Mouse (Mus musculus): ENCODE measurements around the gene Galnt2. TPM values are rescaled to one million over a fixed set of nuclear protein-coding genes. Genes with fewer than 3 reads are reported as not detected.

Gene Galnt2
- polyA plus RNA-seq, 1 experiment, result 11.5 TPM

- no peaks in the 10 kb centered on the region for H3K36me3 ChIP-seq (ENCODE audit: control insufficient read depth, insufficient read depth, low read length, poor library complexity, severe bottlenecking)
- no peaks in the 10 kb centered on the region for H3K4me1 ChIP-seq (ENCODE audit: control insufficient read depth, insufficient read depth, low read length)
- no peaks in the 10 kb centered on the region for H3K9me3 ChIP-seq (replicated peaks; ENCODE audit: control insufficient read depth, insufficient read depth, low read length, poor library complexity, severe bottlenecking)
- no peak overlapping the region for H3K27ac ChIP-seq (ENCODE audit: insufficient read depth, low read length)
- no peak overlapping the region for H3K9ac ChIP-seq (ENCODE audit: low read depth, poor library complexity, severe bottlenecking)
- TF ChIP-seq EP300 (IDR thresholded peaks at IDR 0.05; ENCODE audit: insufficient read depth, low read depth, low read length) (no peak), CTCF (IDR thresholded peaks at IDR 0.05; ENCODE audit: low read depth, low read length) (no peak), POLR2A (IDR thresholded peaks at IDR 0.05; ENCODE audit: insufficient read depth, low read length) (no peak)
- no peak overlapping the region for H3K4me3 ChIP-seq (ENCODE audit: low read depth, low read length)
- no peaks in the 10 kb centered on the region for H3K27me3 ChIP-seq (ENCODE audit: control insufficient read depth, insufficient read depth, low read length, poor library complexity, severe bottlenecking)
These were observed 58.4 kb downstream of the Galnt2 start for GRCm38 (mm10) chr8:124289481-124290050.

GRCm38 (mm10) chr8:124290911-124291691 lies 59.9 kb downstream of the Galnt2 start:
- Histone ChIP-seq H3K27me3 (ENCODE audit: control insufficient read depth, insufficient read depth, low read length, poor library complexity, severe bottlenecking) (no peaks in the 10 kb centered on the region), H3K36me3 (ENCODE audit: control insufficient read depth, insufficient read depth, low read length, poor library complexity, severe bottlenecking) (no peaks in the 10 kb centered on the region), H3K27ac (ENCODE audit: insufficient read depth, low read length) (no peak overlapping the region), H3K4me1 (ENCODE audit: control insufficient read depth, insufficient read depth, low read length) (no peaks in the 10 kb centered on the region), H3K9me3 (replicated peaks; ENCODE audit: control insufficient read depth, insufficient read depth, low read length, poor library complexity, severe bottlenecking) (no peaks in the 10 kb centered on the region), H3K4me3 (ENCODE audit: low read depth, low read length) (no peak overlapping the region), H3K9ac (ENCODE audit: low read depth, poor library complexity, severe bottlenecking) (no peak overlapping the region)
- TF ChIP-seq POLR2A (IDR thresholded peaks at IDR 0.05; ENCODE audit: insufficient read depth, low read length) (no peak), EP300 (IDR thresholded peaks at IDR 0.05; ENCODE audit: insufficient read depth, low read depth, low read length) (no peak), CTCF (IDR thresholded peaks at IDR 0.05; ENCODE audit: low read depth, low read length) (peak; percentile 18)

- H3K9me3 ChIP-seq (replicated peaks; ENCODE audit: control insufficient read depth, insufficient read depth, low read length, poor library complexity, severe bottlenecking), result no peaks in the 10 kb centered on the region
- no peaks in the 10 kb centered on the region for H3K4me1 ChIP-seq (ENCODE audit: control insufficient read depth, insufficient read depth, low read length)
- no peaks in the 10 kb centered on the region for H3K27me3 ChIP-seq (ENCODE audit: control insufficient read depth, insufficient read depth, low read length, poor library complexity, severe bottlenecking)
- H3K4me3 ChIP-seq (ENCODE audit: low read depth, low read length), result no peak overlapping the region
- TF ChIP-seq EP300 (IDR thresholded peaks at IDR 0.05; ENCODE audit: insufficient read depth, low read depth, low read length) (no peak), CTCF (IDR thresholded peaks at IDR 0.05; ENCODE audit: low read depth, low read length) (no peak), POLR2A (IDR thresholded peaks at IDR 0.05; ENCODE audit: insufficient read depth, low read length) (no peak)
- no peak overlapping the region for H3K27ac ChIP-seq (ENCODE audit: insufficient read depth, low read length)
- H3K9ac ChIP-seq (ENCODE audit: low read depth, poor library complexity, severe bottlenecking), result no peak overlapping the region
- H3K36me3 ChIP-seq (ENCODE audit: control insufficient read depth, insufficient read depth, low read length, poor library complexity, severe bottlenecking), result no peaks in the 10 kb centered on the region
These were observed 60.5 kb downstream of the Galnt2 start for GRCm38 (mm10) chr8:124291693-124292092.

GRCm38 (mm10) chr8:124292965-124293364 lies 61.8 kb downstream of the Galnt2 start:
- Histone ChIP-seq H3K4me1 (ENCODE audit: control insufficient read depth, insufficient read depth, low read length) (no peaks in the 10 kb centered on the region), H3K27me3 (ENCODE audit: control insufficient read depth, insufficient read depth, low read length, poor library complexity, severe bottlenecking) (no peaks in the 10 kb centered on the region), H3K27ac (ENCODE audit: insufficient read depth, low read length) (no peak overlapping the region), H3K9ac (ENCODE audit: low read depth, poor library complexity, severe bottlenecking) (no peak overlapping the region), H3K36me3 (ENCODE audit: control insufficient read depth, insufficient read depth, low read length, poor library complexity, severe bottlenecking) (no peaks in the 10 kb centered on the region), H3K9me3 (replicated peaks; ENCODE audit: control insufficient read depth, insufficient read depth, low read length, poor library complexity, severe bottlenecking) (no peaks in the 10 kb centered on the region), H3K4me3 (ENCODE audit: low read depth, low read length) (no peak overlapping the region)
- no peak for TF ChIP-seq CTCF (IDR thresholded peaks at IDR 0.05; ENCODE audit: low read depth, low read length)
- no peak for TF ChIP-seq EP300 (IDR thresholded peaks at IDR 0.05; ENCODE audit: insufficient read depth, low read depth, low read length)
- no peak for TF ChIP-seq POLR2A (IDR thresholded peaks at IDR 0.05; ENCODE audit: insufficient read depth, low read length)

GRCm38 (mm10) chr8:124294425-124294824 lies 63.2 kb downstream of the Galnt2 start:
- no peaks in the 10 kb centered on the region for H3K27me3 ChIP-seq (ENCODE audit: control insufficient read depth, insufficient read depth, low read length, poor library complexity, severe bottlenecking)
- no peak overlapping the region for H3K27ac ChIP-seq (ENCODE audit: insufficient read depth, low read length)
- H3K9me3 ChIP-seq (replicated peaks; ENCODE audit: control insufficient read depth, insufficient read depth, low read length, poor library complexity, severe bottlenecking), result no peaks in the 10 kb centered on the region
- no peak overlapping the region for H3K9ac ChIP-seq (ENCODE audit: low read depth, poor library complexity, severe bottlenecking)
- H3K36me3 ChIP-seq (ENCODE audit: control insufficient read depth, insufficient read depth, low read length, poor library complexity, severe bottlenecking), result no peaks in the 10 kb centered on the region
- H3K4me1 ChIP-seq (ENCODE audit: control insufficient read depth, insufficient read depth, low read length), result no peaks in the 10 kb centered on the region
- no peak overlapping the region for H3K4me3 ChIP-seq (ENCODE audit: low read depth, low read length)
- TF ChIP-seq EP300 (IDR thresholded peaks at IDR 0.05; ENCODE audit: insufficient read depth, low read depth, low read length) (no peak), CTCF (IDR thresholded peaks at IDR 0.05; ENCODE audit: low read depth, low read length) (no peak), POLR2A (IDR thresholded peaks at IDR 0.05; ENCODE audit: insufficient read depth, low read length) (no peak)

GRCm38 (mm10) chr8:124294900-124295299 lies 63.7 kb downstream of the Galnt2 start:
- Histone ChIP-seq H3K9ac (ENCODE audit: low read depth, poor library complexity, severe bottlenecking) (no peak overlapping the region), H3K27ac (ENCODE audit: insufficient read depth, low read length) (no peak overlapping the region), H3K4me1 (ENCODE audit: control insufficient read depth, insufficient read depth, low read length) (no peaks in the 10 kb centered on the region), H3K36me3 (ENCODE audit: control insufficient read depth, insufficient read depth, low read length, poor library complexity, severe bottlenecking) (no peaks in the 10 kb centered on the region), H3K9me3 (replicated peaks; ENCODE audit: control insufficient read depth, insufficient read depth, low read length, poor library complexity, severe bottlenecking) (no peaks in the 10 kb centered on the region), H3K27me3 (ENCODE audit: control insufficient read depth, insufficient read depth, low read length, poor library complexity, severe bottlenecking) (no peaks in the 10 kb centered on the region), H3K4me3 (ENCODE audit: low read depth, low read length) (no peak overlapping the region)
- TF ChIP-seq EP300 (IDR thresholded peaks at IDR 0.05; ENCODE audit: insufficient read depth, low read depth, low read length), result no peak
- no peak for TF ChIP-seq CTCF (IDR thresholded peaks at IDR 0.05; ENCODE audit: low read depth, low read length)
- no peak for TF ChIP-seq POLR2A (IDR thresholded peaks at IDR 0.05; ENCODE audit: insufficient read depth, low read length)

Measured in ES-Bruce4 (cell line).